Mouse (Mus musculus) heart, postnatal 0 days (tissue): ENCODE results near the gene Hnf4a.

Experiments
- CTCF ChIP-seq: IDR thresholded peaks from 2 replicates; pipeline ENCODE4 v1.5.1; 2016; ENCODE audit warnings: antibody characterized with exemption, control low read depth, low read depth
- EP300 ChIP-seq: IDR thresholded peaks from 2 replicates; pipeline ENCODE4 v1.6.1; 2016; ENCODE audit warnings: antibody characterized with exemption, low read depth

DNA sequence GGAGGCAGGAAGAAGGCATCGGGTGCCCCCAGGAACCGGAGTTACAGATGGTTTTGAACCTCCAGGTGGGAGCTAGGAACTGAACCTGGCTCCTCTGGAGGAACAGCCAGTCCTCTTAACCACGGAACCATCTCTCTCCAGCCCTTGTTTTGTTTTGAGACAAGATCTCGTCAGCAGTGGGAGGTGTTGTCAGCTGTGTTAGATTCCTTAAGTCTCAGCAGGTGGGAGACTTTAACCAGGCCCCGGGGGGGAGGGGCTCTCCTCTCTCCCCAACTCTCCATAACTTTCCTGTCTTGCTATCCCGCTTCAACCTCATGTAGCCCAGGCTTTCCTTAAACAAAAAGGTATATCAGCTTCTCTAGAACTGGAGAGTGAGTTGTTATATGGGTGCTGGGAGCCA, 12.2 kb upstream of the Hnf4a start:
- TF ChIP-seq CTCF (no peak), EP300 (no peak)
